Mouse (Mus musculus) brain, embryonic 14.5 days (tissue): ENCODE measurements around the gene Zfp786.

Experiments used
- CTCF ChIP-seq: fragments of 200-500 bp; IDR thresholded peaks from 2 replicates; pipeline ENCODE4 v1.5.1; 2012; ENCODE audit warnings: inconsistent platforms, mild to moderate bottlenecking, moderate library complexity, borderline replicate concordance; ENCODE audit not compliant: insufficient read depth, insufficient read length; ENCODE audit errors: extremely low read depth
- POLR2A ChIP-seq: fragments of 200-500 bp; IDR thresholded peaks from 2 replicates; pipeline ENCODE4 v1.6.1; 2012; ENCODE audit warnings: mild to moderate bottlenecking, inconsistent platforms, borderline replicate concordance; ENCODE audit not compliant: poor library complexity, insufficient read depth, insufficient read length, severe bottlenecking; ENCODE audit errors: extremely low read depth

DNA sequence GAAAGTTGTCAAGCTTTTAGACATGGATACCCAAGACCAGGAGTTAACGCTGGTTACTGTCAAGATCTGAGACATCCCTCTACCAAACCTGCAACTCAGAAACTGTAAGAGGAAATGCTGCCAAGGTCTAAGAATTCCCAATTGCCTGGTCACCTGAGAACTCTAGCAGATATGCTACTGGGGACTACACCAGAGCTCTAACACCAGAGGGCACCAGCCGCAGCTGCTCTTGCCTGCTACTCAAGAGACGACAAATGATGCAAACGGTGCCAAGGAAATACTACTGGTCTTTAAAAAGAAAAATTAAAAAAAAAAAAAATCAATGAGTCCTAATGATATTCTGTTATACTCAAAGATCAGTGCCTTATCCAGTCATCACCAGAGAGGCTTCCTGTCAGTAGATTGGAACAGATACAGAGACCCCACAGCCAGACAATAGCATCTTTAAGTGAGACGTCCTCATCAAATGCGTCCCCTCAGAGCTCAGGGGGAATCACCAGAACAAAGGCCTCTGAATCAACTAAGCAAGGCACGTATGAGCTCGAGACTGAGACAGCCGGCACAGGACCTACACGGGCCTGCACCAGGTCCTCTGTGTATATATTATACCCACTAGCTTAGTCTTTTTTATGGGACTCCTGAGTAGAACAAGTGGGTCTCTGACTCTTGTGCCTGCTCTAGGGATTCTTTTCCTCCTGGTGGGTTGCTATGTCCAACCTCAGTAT, 36.4 kb downstream of the Zfp786 start:
- peak; percentile 45; the same call in 1 of the 2 replicates for TF ChIP-seq CTCF
- no peak for TF ChIP-seq POLR2A
